Mouse (Mus musculus) cerebellum, postnatal 10 days (tissue): ENCODE measurements around the gene Mylk.

Experiments used
- DNase-seq, 2 experiments: peaks; one replicate each; pipeline ENCODE4 v3.0.0; 2021; ENCODE audit warnings: mixed read lengths in 2 of 2

Mylk gene

DNA sequence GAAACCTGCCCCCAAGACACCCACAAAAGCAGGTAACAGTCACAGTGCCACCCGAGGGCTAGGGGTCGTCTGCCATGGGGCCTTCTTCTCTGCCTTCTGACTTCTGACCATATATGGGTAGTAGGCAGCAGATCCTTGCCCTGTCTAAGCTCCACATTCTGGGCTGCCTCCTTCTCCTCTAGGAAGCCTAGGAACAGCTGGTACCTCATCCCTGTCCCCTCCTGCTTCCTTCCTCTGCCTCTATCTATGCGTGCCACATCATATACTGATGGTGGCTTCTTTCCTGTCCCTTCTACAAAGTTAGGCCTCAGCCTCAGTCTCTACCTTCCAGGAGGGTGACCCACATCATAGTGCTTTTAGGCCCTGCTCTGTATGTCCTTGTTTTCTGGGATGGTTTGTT is 207.8 kb downstream of the Mylk start:
- no peak for DNase-seq

DNA sequence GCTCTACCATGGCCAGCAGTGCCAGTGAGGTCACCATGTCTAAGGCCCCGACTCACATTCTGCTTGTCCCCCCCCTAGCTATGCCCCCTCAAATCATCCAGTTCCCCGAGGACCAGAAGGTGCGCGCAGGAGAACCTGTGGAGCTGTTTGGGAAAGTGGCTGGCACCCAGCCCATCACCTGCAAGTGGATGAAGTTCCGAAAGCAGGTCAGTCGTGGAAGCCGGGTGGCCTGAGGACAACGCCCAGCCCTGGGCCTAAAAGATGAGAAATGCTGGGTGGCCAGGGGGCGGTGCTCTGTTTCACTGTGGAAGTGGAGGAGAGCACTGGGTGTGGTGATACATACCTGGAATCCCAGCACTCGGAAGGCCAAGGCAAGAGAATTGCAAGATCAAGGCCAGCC is 208.5 kb downstream of the Mylk start:
- DNase-seq: no peak

DNA sequence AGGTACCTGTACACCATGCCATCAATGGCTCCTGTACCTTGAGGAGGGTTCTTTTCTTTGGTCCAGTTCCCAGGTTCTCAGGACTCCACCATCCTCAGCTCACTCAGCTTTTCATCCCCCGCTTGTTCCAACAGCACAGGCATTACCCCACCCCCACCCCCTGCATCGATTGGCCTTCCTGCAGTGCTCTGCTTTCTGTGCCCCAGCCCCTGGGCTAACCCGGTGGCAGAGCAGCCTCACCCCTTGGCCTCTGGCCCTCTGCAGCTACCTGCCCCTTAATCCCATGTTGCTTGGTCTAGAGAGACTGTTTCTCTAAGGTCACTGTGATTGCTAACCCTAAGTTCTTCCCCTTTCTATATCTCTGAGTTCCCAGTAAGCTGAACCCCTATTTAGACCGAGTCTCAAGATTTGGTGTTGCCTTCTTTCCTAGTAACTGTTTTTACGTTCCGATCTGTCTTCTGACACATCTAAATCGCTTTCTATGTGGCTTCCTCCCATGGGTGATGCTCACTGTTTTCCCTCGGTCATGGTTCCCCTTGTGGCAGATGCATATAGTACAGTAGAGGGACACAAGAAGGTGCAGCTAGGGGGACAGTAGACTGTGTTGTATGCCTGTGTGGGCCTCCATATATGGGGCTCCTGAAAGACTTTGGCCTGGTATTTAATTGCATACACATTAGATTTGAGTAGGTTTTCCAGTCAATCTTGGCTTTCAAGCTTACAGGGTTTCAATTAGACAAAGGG is 212.6 kb downstream of the Mylk start:
- DNase-seq: no peak

DNA sequence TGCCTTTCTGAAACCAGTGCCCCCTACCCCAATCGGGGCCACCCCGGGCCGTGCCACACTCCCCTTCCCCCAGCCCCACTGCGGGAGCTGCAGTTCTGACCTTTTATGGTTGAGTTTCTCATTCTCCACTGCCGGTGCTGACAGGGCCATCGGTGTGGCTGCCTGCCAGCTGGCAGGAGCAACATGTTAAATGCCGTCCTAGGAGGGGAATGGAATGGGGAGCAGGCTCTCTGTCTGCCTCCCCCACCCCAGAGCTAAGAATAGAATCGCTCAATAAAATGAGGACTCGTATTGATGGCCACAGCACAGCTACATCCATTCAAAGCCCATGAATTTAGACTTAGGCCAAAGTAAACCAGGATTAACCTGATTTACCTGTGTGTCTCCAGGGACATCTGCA is 213.7 kb downstream of the Mylk start:
- peak; percentile 70 to 76 for DNase-seq

DNA sequence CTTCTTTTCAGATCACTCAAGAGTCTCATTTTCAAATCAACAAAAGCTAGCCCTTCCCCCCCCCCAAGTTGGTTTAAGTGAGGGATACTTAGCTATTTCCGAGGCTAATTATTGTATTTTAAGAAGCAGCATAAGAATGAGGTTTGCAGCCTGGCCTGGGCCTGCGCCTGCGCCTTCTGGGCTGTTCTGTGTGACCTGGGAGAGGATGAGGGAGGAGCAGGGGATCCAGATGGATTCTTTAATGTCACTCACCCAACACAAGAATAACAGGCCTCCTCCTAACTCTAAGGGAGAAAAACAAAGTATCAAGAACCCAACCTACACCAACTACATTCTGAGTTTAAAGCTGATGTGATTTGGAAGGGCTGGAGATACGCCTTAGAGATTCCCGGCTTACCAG is 214.3 kb downstream of the Mylk start:
- DNase-seq: no peak

DNA sequence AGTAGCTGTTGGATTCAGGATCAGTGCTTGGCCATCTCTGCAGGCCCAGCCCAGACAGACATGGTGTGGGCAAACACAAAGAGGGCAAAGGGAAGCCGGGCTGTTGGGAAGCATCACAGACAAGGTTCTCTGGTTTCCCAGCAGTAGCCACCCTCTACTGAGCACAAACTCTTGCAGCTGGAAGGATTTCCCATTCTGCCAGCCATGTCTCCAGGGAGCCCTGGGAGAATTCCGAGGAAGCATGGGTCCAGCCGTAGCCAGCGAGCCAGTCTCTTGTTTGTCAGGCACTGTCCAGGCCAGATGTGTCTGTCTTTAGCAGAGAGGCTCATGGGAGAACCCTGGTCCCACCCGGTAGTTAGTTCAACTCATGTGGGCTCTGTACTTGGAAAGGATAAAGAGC is 215.2 kb downstream of the Mylk start:
- no peak for DNase-seq

DNA sequence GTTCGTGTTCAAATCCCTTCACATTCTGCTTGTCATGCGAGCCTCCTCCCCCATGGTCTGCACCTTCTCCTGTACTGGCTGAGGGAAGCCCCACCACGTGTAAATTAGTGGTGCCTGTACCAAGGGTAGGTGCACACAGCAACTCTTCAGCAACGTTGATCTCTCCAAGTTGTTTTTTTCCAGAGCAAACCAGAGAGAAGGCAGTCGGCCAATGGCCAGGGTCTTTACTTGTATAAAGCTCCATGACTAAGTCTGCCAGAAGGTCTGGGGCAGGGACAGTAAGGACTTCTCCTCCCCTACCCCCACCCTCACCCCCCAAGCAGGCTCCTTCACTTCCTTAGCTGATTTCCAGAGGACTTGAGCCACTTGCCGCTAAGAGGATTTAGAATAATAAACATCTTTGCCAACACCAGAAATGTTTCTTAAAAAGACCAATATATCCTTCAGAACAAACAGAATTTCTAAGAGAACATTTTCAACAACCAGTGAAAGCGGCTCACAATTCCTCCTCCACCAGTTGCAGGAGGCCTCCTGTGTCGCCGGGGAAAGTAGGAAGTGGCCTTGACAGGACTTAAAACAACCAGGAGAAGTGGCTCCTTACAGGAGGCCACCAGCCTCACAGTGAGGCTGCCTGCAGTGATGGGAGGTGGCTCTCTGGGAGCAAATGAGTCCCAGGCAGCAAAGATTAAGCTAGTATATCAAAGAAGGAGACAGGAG is 216.0 kb downstream of the Mylk start:
- no peak for DNase-seq

DNA sequence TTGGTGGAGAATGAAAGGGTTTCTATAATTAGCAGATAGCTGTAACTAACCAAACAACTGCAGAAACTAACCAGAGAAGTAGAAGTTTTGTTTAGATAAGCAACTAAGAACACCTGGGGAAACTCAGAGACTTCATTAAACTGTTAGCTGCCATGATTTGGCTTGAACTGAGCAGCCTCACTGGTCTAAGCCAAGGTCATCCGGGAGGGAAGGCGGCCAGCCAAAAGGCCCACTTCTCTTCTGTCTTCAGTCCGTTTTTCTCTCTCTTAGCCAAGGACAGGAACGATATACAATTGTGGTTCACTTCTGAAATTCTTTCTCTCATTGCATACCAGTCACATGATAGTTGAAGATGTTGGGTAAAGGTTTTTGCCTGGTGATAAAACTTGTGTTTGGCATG is 217.3 kb downstream of the Mylk start:
- DNase-seq: peak in 1 of 2 experiments; percentile 53

DNA sequence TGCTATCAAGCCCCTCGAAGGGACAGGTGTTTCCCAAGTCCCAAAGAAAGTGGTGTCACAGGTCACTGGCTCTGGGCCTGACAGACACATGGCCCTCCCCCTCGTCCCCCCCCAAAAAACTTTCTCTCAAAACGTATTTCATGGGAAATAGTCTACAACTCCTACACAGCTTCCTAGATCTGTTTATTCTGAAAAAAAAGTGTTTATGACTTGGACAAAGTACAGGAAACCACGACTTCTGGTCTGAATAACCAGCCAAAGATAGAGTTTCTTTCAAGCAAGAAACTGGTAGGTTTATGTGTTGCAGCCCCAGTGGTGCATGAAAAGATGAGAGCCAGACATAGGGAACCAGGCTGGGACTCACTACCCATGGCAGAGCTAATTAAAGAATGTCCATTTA is 218.0 kb downstream of the Mylk start:
- DNase-seq: no peak

DNA sequence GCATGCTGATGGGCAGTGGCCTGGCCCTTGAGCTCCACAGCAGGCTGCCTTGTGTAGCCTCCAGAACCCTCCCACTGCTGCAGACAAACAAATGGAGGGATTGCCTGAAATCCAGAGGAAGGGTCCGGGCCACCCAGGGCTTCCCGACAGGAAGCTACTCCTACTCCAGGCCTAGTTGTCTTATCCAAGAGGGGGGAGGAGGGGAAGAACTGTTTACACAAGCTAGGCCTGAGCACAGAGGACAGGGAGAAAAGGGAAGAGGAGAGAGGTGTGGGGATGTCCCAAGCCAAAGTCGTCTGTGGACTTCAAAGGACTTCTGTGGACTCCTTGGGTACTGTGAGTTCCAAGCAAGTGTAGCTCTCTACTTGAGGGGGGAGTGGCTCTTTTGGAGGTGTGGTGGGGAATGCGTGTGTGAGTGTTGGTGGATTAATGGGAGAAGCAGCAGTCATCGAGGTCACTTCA is 221.6 kb downstream of the Mylk start:
- no peak for DNase-seq

DNA sequence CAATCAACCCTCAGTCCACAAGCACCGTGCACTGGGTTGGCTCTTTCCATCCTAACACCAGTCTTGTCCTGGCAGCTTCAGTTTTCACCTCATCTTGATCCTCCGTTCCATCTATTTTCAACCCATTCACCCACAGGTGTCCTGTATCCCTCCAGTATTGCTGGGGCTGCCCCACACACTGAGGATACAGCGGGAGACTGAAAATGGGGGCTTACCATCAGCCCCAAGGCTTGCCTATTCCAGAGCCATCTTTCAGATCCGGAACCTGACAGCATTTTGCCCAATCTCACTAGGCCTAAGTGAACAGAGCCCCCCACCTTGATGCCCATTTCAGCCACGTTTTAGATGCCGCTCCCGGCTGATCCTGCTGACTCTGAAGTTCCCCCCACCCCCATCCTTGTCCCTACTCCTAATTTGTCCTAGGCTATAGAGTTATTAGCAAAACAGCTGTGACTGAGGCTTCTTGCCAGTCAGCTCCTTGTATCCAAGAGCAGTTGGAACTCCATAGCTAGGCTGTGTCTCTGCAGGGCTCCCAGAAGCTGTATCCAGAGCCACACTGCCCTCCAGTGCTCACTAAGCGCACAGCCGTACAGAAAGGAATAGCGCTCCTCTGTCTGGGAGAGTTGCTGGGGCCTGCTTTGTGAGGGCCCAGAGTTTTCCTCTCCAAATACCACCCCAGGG is 222.2 kb downstream of the Mylk start:
- DNase-seq: peak; percentile 86 to 89

DNA sequence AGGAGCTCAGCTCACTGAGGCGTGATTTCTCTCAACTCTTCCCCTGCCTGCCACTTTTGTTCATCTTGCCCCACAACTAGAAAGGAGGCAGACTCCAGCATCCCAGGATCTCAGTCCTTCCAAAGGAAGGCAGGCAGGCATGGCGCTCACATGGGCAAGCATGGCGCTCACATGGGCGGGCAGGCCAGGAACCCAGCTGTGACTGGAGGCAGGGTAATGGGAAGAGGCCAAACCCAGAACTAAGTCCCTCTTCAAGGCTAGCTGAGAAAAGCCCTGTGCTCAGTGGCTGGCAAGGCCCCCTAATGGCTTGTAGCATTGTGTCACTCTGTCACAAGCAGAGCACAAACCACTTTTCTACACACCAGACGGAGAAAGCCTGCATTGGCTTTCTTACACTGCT is 223.2 kb downstream of the Mylk start:
- DNase-seq: peak; percentile 74 to 79

DNA sequence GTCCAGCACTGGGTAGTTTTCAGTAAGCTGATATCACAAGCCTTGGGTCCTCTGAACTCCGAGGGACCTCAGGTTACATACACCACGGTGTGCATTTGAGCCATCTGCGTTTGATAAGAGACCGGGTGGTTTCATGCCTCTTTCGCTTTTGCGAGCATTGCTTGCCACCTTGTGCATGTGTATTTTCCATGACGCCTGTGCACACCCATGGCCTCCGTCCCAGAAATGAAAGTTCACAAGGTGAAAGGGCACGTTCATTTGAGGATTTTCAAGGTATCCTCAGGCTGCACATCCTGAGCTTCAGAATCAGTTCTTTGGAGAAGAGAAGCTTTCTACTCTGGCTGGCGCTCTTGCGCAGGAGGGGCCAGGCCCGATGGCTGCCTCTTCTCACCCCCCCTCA is 227.5 kb downstream of the Mylk start:
- no peak for DNase-seq

DNA sequence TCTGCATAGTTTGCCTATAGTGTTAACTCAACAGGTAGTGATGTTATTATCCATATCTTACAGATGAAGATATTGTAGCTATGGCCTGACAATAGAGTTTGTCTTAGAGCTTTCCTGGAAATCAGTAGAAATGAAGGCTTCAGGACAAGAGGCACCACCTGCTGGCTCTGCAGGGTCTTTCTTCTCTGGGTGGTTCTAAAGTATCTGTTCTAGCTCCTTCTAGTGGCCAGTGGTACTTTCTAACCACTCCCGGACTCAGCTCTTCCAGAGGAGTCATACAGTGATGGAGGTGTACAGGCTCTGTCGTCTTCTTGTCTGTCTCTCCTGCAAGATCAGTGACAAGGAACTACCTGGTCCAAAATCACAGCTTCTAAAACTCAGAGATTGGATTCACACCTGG is 230.5 kb downstream of the Mylk start:
- DNase-seq: no peak

DNA sequence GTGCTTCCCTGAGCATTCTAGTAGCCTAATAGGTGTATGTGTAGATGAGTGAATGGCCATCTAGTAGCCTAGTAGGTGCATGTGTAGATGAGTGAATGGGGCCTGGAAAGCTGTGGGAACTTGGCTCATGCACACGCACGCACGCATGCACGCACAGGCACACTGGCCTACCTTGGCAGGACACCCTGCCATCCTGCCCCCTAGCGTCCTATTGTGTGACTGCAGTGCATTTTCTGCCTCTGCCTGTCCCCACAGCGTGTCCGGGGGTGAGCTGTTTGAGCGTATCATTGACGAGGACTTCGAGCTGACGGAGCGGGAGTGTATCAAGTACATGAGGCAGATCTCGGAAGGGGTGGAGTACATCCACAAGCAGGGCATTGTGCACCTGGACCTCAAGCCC is 231.6 kb downstream of the Mylk start:
- DNase-seq: peak; percentile 53 to 54

DNA sequence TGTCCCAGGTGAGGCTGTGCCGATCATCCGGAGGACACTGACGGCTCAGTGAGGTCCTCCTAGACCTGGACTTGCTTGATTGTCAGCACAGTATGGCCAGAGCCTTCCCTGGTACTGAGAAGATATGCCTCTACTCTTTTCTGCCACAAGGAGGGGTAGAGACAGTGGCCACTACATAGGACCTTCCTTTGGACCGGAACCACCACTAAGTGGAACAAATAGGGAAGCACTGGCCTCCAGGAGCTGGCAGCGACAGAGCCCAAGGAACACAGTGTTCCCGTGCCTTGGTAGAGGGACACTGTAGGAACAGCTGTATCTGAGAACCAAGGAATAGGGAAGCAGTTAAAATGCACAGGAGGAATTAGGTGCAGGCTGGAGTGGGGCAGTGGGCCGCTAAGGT is 233.0 kb downstream of the Mylk start:
- DNase-seq: no peak

DNA sequence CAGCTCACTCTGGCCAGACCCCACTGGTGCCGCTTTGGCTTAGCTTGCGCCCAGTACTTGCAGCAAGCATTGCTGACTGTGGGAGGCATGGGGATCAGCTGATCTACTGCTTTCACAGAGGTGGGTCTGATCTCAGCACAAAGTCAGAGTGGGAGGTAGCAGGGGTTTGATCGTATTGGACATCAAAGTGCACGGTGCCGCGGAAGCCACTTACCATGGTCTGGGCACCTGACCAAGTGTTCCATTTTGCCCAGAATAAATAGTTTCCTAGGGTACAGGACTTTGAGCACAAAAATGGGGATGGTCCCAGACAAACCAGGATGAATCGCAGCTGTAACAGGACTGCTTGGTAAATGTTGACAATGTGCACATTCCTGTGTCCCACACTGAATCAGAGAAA is 236.0 kb downstream of the Mylk start:
- peak in 1 of 2 experiments; percentile 29 for DNase-seq

DNA sequence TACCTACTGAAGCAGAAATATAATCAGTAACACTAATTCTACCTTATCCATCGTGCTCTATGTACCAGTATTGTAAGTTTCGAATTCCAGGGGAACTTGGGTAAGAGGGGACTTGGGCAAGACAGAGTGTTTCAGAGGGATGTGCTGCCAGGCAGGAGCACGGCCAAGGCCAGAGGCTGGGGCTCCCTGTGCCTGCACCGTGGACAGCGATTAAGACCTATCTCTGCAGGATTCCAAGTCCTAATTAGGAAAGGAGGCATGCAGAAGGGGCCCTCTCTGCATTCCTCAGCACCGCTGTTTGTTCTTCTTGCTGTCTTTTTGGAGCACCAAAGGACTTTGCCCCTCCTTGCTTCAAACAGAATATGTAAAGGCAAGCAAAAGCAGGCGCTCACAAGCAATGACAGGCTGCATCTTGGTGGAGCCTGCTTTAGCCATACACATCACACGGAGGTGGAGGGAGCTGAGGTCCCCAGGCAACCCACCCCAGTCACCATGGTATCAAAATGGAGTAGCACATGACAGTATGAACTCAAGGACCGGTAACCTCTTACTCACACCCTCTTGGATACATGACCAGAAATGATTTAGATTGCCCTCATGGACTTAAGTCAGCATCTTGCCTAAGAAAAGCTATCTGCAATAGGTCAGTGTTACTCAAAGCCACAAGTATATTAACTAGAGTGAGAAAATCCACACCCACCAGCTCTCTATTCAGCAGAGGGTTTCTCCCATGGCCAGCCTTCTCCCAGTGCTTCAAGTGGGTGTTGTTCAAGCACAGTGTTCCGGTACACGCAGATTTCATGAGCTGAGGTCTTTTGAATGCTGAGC is 239.4 kb downstream of the Mylk start:
- DNase-seq: no peak

DNA sequence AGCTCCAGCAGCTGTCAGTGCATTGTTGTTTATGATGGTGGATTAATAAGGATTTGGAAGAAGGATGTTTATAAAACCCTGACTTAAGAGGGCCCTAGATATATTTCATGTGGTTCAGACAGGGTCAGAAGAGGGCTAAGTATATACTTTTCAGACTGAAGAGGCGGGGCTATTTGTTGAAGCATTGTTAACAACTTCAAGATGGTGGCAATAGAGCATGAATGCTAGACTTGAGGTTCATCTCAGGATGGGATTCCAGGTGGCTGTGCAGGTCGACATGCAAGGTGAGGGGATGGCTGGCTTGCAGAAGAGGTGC is 240.0 kb downstream of the Mylk start:
- no peak for DNase-seq

DNA sequence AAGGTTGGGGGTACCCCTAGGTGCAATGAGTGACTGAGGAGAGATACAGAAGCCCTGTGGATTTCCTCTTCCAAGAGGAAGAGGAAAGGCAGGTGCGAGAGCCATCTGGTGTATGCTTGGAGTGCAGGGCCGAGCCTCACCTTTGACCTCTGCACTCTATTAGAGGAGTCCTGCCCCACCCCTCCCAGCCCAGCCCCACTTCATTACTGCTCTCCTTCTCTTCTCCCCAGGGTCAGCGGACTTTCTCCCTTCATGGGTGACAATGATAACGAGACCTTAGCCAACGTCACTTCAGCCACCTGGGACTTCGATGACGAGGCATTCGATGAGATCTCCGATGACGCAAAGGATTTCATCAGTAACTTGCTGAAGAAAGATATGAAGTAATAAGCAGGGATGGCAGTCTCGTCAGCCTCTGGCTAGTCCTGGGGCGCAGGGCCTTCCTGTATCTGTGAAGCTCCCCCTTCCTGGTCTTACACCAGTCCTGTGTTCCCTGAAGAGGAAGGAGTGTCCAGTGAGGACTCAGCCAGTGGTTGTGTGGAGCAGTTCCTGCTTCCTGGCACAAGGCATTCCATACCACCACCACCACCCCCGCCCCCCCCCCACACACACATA is 241.3 kb downstream of the Mylk start:
- DNase-seq: no peak

DNA sequence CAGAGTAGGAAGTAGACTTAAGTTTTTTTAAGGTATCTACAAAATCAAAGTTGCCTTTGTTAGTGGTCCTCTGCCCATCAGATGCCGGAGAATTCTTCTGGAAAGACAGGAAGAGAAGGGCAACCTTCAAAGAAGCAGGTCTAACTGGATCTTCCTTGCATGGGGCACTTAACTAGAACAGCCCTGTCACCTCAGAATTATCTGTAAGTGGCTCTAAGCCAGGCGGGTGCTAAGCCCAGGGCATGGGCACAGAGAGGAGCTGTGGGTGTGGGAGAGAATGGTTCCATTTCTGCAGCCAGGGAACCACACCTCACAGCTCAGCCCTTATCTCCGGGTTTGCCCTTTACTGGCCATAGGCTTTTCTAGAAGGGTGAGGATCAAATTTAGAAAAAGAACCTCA is 246.4 kb downstream of the Mylk start:
- DNase-seq: no peak

DNA sequence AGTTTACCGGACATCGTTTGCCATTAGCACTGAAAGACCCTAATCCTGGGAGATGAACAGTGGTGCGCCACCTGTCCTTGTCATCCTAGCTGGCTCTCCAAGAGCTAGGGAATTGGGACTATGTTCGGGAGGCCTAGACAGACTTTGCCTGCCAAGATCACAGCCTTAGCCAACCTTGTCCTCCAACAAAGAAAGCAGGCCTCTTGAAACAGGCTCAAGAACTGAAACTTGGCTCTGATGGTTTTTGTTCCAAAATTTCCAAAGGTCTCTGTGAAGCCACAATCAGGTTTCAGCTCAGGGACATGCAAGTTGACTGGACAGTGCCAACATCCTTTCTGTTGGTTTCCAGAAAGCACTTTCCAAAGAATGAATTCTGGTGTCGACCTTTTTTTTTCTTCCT is 247.8 kb downstream of the Mylk start:
- peak in 1 of 2 experiments; percentile 14 for DNase-seq
